Mouse (Mus musculus): ENCODE measurements around the gene Plgrkt. TPM values are rescaled to one million over a fixed set of nuclear protein-coding genes. Genes with fewer than 3 reads are reported as not detected.

Gene Plgrkt
- polyA plus RNA-seq, 1 experiment from 2014 or later = 147 TPM

GRCm38 (mm10) chr19:29406042-29407017 lies 39.1 kb upstream of the Plgrkt start:
- WGBS = 88% methylated on average over 18 of the region's 18 CpGs

GRCm38 (mm10) chr19:29405388-29405787 lies 38.2 kb upstream of the Plgrkt start:
- Histone ChIP-seq H3K27me3 (replicated peaks; ENCODE audit: control insufficient read depth, insufficient read depth, low read length) (no peaks in the 10 kb centered on the region), H3K4me2 (replicated peaks; ENCODE audit: low read depth) (no peak overlapping the region), H3K4me3 (ENCODE audit: low read depth, low read length) (no peak overlapping the region), H3K9me3 (ENCODE audit: control insufficient read depth) (no peaks in the 10 kb centered on the region), H3K36me3 (ENCODE audit: control insufficient read depth, insufficient read depth) (no peaks in the 10 kb centered on the region), H3K9ac (ENCODE audit: low read depth, low read length) (no peak overlapping the region), H3K4me1 (replicated peaks; ENCODE audit: control insufficient read depth, insufficient read depth, low read length) (no peaks in the 10 kb centered on the region), H3K27ac (ENCODE audit: low read depth, low read length) (no peak overlapping the region)
- WGBS = 58% methylated on average over 2 of the region's 2 CpGs
- TF ChIP-seq CTCF (IDR thresholded peaks at IDR 0.05; ENCODE audit: low read depth) = no peak
- no peak for ATAC-seq

More at GRCm38 (mm10) chr19:29406042-29407017, 39.1 kb upstream of the Plgrkt start:
- no peak overlapping the region for H3K27ac ChIP-seq (ENCODE audit: low read depth, low read length)
- no peak overlapping the region for H3K4me3 ChIP-seq (ENCODE audit: low read depth, low read length)
- H3K4me2 ChIP-seq (replicated peaks; ENCODE audit: low read depth) = no peak overlapping the region
- no peak for TF ChIP-seq CTCF (IDR thresholded peaks at IDR 0.05; ENCODE audit: low read depth)
- no peaks in the 10 kb centered on the region for H3K4me1 ChIP-seq (replicated peaks; ENCODE audit: control insufficient read depth, insufficient read depth, low read length)
- ATAC-seq = no peak
- H3K36me3 ChIP-seq (ENCODE audit: control insufficient read depth, insufficient read depth) = no peaks in the 10 kb centered on the region
- H3K27me3 ChIP-seq (replicated peaks; ENCODE audit: control insufficient read depth, insufficient read depth, low read length) = no peaks in the 10 kb centered on the region
- no peaks in the 10 kb centered on the region for H3K9me3 ChIP-seq (ENCODE audit: control insufficient read depth)
- H3K9ac ChIP-seq (ENCODE audit: low read depth, low read length) = no peak overlapping the region

- H3K36me3 ChIP-seq (ENCODE audit: control insufficient read depth, insufficient read depth) = no peaks in the 10 kb centered on the region
- 83% methylated on average over 4 of the region's 4 CpGs for WGBS
- no peak overlapping the region for H3K4me3 ChIP-seq (ENCODE audit: low read depth, low read length)
- H3K27ac ChIP-seq (ENCODE audit: low read depth, low read length) = no peak overlapping the region
- H3K4me2 ChIP-seq (replicated peaks; ENCODE audit: low read depth) = no peak overlapping the region
- ATAC-seq = no peak
- H3K9me3 ChIP-seq (ENCODE audit: control insufficient read depth) = peaks cover 1% of the 10 kb centered on the region; the same call in 1 of the 2 replicates
- TF ChIP-seq CTCF (IDR thresholded peaks at IDR 0.05; ENCODE audit: low read depth) = no peak
- H3K4me1 ChIP-seq (replicated peaks; ENCODE audit: control insufficient read depth, insufficient read depth, low read length) = no peaks in the 10 kb centered on the region
- no peak overlapping the region for H3K9ac ChIP-seq (ENCODE audit: low read depth, low read length)
- no peaks in the 10 kb centered on the region for H3K27me3 ChIP-seq (replicated peaks; ENCODE audit: control insufficient read depth, insufficient read depth, low read length)
These were observed 36.1 kb upstream of the Plgrkt start for GRCm38 (mm10) chr19:29403251-29403650.

GRCm38 (mm10) chr19:29402621-29403020 lies 35.4 kb upstream of the Plgrkt start:
- H3K4me3 ChIP-seq (ENCODE audit: low read depth, low read length) = no peak overlapping the region
- no peak for ATAC-seq
- no peak overlapping the region for H3K9ac ChIP-seq (ENCODE audit: low read depth, low read length)
- 89% methylated on average over 4 of the region's 4 CpGs for WGBS
- H3K4me1 ChIP-seq (replicated peaks; ENCODE audit: control insufficient read depth, insufficient read depth, low read length) = no peaks in the 10 kb centered on the region
- no peak overlapping the region for H3K27ac ChIP-seq (ENCODE audit: low read depth, low read length)
- H3K9me3 ChIP-seq (ENCODE audit: control insufficient read depth) = peaks cover 5% of the 10 kb centered on the region; the same call in 1 of the 2 replicates
- no peak overlapping the region for H3K4me2 ChIP-seq (replicated peaks; ENCODE audit: low read depth)
- no peak for TF ChIP-seq CTCF (IDR thresholded peaks at IDR 0.05; ENCODE audit: low read depth)
- H3K27me3 ChIP-seq (replicated peaks; ENCODE audit: control insufficient read depth, insufficient read depth, low read length) = no peaks in the 10 kb centered on the region
- H3K36me3 ChIP-seq (ENCODE audit: control insufficient read depth, insufficient read depth) = no peaks in the 10 kb centered on the region

- Histone ChIP-seq H3K36me3 (ENCODE audit: control insufficient read depth, insufficient read depth) (no peaks in the 10 kb centered on the region), H3K4me3 (ENCODE audit: low read depth, low read length) (no peak overlapping the region), H3K4me2 (replicated peaks; ENCODE audit: low read depth) (no peak overlapping the region), H3K27me3 (replicated peaks; ENCODE audit: control insufficient read depth, insufficient read depth, low read length) (no peaks in the 10 kb centered on the region), H3K9me3 (ENCODE audit: control insufficient read depth) (peaks cover 5% of the 10 kb centered on the region; the same call in 1 of the 2 replicates), H3K9ac (ENCODE audit: low read depth, low read length) (no peak overlapping the region), H3K27ac (ENCODE audit: low read depth, low read length) (no peak overlapping the region), H3K4me1 (replicated peaks; ENCODE audit: control insufficient read depth, insufficient read depth, low read length) (no peaks in the 10 kb centered on the region)
- TF ChIP-seq CTCF (IDR thresholded peaks at IDR 0.05; ENCODE audit: low read depth) = no peak
- WGBS = 64% methylated on average over 3 of the region's 3 CpGs
- no peak for ATAC-seq
These were observed 33.3 kb upstream of the Plgrkt start for GRCm38 (mm10) chr19:29400466-29400865.

- Histone ChIP-seq H3K4me1 (replicated peaks; ENCODE audit: control insufficient read depth, insufficient read depth, low read length) (no peaks in the 10 kb centered on the region), H3K36me3 (ENCODE audit: control insufficient read depth, insufficient read depth) (no peaks in the 10 kb centered on the region), H3K9me3 (ENCODE audit: control insufficient read depth) (peaks cover 5% of the 10 kb centered on the region; the same call in 1 of the 2 replicates), H3K9ac (ENCODE audit: low read depth, low read length) (no peak overlapping the region), H3K27ac (ENCODE audit: low read depth, low read length) (no peak overlapping the region), H3K4me2 (replicated peaks; ENCODE audit: low read depth) (no peak overlapping the region), H3K4me3 (ENCODE audit: low read depth, low read length) (no peak overlapping the region), H3K27me3 (replicated peaks; ENCODE audit: control insufficient read depth, insufficient read depth, low read length) (no peaks in the 10 kb centered on the region)
- no peak for TF ChIP-seq CTCF (IDR thresholded peaks at IDR 0.05; ENCODE audit: low read depth)
- no peak for ATAC-seq
- 77% methylated on average over 4 of the region's 4 CpGs for WGBS
These were observed 32.6 kb upstream of the Plgrkt start for GRCm38 (mm10) chr19:29399786-29400185.
